Mouse (Mus musculus): ENCODE measurements around the gene Sac3d1. TPM values are rescaled to one million over a fixed set of nuclear protein-coding genes. Genes with fewer than 3 reads are reported as not detected.
A peak's percentile ranks its signal among the peaks of the same experiment; 100 is the strongest.

Gene Sac3d1
- polyA plus RNA-seq, 1 experiment, result 13.7 TPM

DNA sequence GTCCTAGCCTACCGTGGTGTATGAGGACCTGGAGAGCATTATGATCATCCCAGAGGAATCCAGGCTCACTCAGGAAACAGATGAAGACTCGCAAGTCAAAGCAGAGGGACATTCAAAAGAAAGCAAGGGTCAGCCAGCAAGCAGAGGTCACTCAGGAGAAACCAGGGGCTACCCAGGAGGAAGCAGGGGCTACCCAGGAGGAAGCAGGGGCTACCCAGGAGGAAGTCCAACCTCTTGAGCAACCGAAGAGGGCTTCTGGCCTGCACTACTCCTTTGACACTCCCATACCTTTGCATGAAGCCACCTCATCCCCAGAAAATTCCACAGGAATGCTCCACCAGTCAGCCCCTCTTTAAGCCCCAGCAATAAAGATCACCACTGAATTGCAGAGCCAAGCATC, 20.6 kb downstream of the Sac3d1 start:
- no peak for TF ChIP-seq POLR2A (IDR thresholded peaks at IDR 0.05; ENCODE audit: low read depth, low read length)
- TF ChIP-seq CTCF (IDR thresholded peaks at IDR 0.05; ENCODE audit: borderline replicate concordance, insufficient read depth, low read length), result no peak
- Histone ChIP-seq H3K27ac (ENCODE audit: insufficient read depth, low read length) (no peak overlapping the region), H3K4me1 (ENCODE audit: control insufficient read depth, insufficient read depth, low read length) (no peaks in the 10 kb centered on the region), H3K4me3 (ENCODE audit: insufficient read depth, low read length) (no peak overlapping the region)

DNA sequence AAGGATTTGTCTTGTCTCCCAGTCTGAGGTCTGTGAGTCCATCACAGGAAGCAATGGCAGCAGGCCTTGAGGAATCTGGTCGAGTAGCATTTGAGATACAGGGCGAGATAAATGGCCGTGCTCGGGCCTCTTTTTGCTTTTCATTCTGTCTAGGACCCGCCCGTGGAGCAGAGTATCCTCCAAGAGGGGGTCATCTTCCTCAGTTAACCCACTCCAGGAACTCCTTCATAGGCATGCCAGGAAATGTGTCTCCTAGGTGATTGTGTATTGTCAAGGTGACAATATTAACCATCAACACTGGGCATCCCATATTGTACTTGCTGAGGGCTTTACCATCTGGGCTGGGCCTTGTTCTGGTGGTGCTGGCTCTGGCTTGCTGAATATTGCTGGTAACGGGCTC, 24.3 kb downstream of the Sac3d1 start, which contains the start of gene AC131692.1:
TSS of gene AC131692.1 (plus strand) at position 301 of the 400 bp plus-strand sequence.
- H3K4me1 ChIP-seq (ENCODE audit: control insufficient read depth, insufficient read depth, low read length), result no peaks in the 10 kb centered on the region
- H3K27ac ChIP-seq (ENCODE audit: insufficient read depth, low read length), result no peak within 1 kb of the TSS
- TF ChIP-seq POLR2A (IDR thresholded peaks at IDR 0.05; ENCODE audit: low read depth, low read length) (no peak), CTCF (IDR thresholded peaks at IDR 0.05; ENCODE audit: borderline replicate concordance, insufficient read depth, low read length) (no peak)
- no peak within 1 kb of the TSS for H3K4me3 ChIP-seq (ENCODE audit: insufficient read depth, low read length)

DNA sequence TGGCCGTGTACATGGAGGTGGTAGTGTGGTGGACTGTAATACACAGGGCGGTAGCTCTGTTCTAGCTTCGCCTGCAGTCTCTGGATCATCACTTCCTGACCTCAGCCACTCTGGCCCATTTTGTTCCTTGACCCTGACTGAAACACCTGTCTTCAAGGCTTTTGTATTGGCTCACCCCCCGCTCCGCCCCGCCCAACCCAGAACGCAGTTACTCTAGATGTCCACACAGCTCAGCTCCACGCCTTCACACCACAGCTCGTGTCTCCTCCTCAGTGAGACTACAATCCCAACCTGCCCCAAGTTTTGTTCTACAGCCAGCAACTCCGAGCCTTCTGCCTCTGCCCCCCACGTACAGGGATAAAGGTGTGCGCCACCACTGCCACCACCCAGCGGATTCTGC, 29.6 kb downstream of the Sac3d1 start:
- Histone ChIP-seq H3K27ac (ENCODE audit: insufficient read depth, low read length) (no peak overlapping the region), H3K4me3 (ENCODE audit: insufficient read depth, low read length) (no peak overlapping the region), H3K4me1 (ENCODE audit: control insufficient read depth, insufficient read depth, low read length) (peaks cover 1% of the 10 kb centered on the region; the same call in 1 of the 2 replicates)
- TF ChIP-seq CTCF (IDR thresholded peaks at IDR 0.05; ENCODE audit: borderline replicate concordance, insufficient read depth, low read length) (no peak), POLR2A (IDR thresholded peaks at IDR 0.05; ENCODE audit: low read depth, low read length) (no peak)

DNA sequence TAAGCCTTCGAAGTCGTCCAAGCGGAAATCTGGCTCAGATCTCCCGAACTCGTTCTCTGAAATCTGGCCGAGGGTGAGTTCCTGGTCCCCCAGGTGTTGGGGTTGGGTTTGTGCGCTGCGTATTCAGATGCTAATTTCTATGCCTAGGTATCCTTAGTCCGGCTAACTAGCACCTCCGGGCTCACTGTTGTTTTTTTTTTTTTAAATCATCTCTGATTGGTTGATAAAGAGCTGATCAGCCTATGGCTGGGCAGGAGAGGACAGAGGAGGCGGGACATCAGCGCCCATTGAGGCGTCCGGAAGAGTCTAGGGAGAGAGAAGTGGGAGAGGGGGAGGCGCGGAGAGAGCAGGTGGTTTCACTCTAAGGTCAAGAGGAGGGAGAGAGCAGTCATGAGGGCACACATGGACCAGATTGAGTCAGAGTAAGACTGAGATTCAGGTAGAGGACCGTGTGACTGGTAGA, 33.0 kb downstream of the Sac3d1 start:
- Histone ChIP-seq H3K4me3 (ENCODE audit: insufficient read depth, low read length) (peak overlapping the region; percentile 87), H3K4me1 (ENCODE audit: control insufficient read depth, insufficient read depth, low read length) (peaks cover 4% of the 10 kb centered on the region; the same call in 1 of the 2 replicates), H3K27ac (ENCODE audit: insufficient read depth, low read length) (no peak overlapping the region)
- TF ChIP-seq POLR2A (IDR thresholded peaks at IDR 0.05; ENCODE audit: low read depth, low read length), result no peak
- no peak for TF ChIP-seq CTCF (IDR thresholded peaks at IDR 0.05; ENCODE audit: borderline replicate concordance, insufficient read depth, low read length)

DNA sequence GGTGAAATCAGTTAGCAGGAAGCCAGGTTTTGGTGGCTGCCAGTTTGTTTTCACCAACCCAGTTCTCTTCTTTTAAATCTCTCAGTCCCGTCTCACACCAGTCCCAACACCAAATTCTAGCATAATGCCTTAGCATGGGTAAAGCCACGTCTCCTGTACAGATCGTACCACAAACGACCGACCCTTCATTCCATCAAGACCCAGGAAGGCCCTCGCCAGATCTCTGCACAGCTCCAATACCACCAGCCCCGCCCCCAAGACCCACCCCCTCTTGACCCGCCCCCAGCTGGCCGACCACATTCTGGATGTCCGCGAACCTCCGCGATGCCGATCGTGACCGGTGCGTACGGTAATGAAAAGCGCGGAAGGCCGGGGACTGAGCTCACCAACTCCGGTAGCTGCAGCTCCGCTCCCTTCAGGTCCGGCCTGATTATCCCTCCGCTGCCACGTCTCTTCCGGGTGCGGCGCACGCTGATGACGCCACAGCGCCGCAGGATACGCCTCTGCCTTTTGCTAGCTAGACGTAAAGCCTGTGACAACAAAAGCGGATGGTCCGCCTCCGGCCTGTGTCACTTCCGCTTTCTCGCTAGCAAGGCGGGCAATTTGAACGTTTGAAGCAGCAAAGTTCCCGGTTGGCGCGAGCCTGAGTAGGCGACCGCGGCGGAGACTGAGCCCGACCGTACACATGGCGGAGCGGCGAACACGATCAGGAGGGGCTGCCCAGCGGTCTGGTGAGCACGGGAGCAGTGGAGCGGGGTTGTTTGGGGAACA, 33.8 kb downstream of the Sac3d1 start, which contains the start of the genes Zfpl1 and Cdca5:
TSS of gene Zfpl1 (minus strand) at position 479 of the 771 bp plus-strand sequence.
TSS of gene Cdca5 (plus strand) at position 506 of the 771 bp plus-strand sequence.
- H3K4me1 ChIP-seq (ENCODE audit: control insufficient read depth, insufficient read depth, low read length), result peaks cover 4% of the 10 kb centered on the region; the same call in 1 of the 2 replicates
- peak within 1 kb of the TSS; percentile 55; the same call in 1 of the 2 replicates for H3K27ac ChIP-seq (ENCODE audit: insufficient read depth, low read length)
- H3K4me3 ChIP-seq (ENCODE audit: insufficient read depth, low read length), result peak within 1 kb of the TSS; percentile 87
- TF ChIP-seq CTCF (IDR thresholded peaks at IDR 0.05; ENCODE audit: borderline replicate concordance, insufficient read depth, low read length), result no peak
- peak; percentile 61 for TF ChIP-seq POLR2A (IDR thresholded peaks at IDR 0.05; ENCODE audit: low read depth, low read length)

DNA sequence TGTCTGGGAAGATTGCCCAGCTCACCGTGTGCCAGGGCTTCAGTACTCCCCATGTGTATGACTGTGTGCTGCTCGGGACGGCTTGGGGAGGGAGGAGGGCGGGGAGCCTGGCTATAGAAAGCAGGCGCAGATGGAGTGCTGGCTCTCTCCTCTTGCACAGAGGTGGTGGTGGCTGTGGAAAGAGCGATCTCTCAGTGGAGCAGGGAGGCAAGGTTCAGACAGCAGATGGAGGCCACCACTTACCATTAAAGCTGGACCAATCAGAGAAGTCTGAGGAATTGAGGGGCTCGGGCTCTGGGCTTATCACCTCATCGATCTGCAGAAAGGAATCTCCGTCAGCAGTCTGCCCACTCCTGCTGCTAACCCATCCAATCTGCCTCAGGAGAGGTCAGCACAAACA, 36.3 kb downstream of the Sac3d1 start, which contains the start of gene Gm28374:
TSS of gene Gm28374 (minus strand) at position 101 of the 400 bp plus-strand sequence.
- Histone ChIP-seq H3K4me3 (ENCODE audit: insufficient read depth, low read length) (no peak within 1 kb of the TSS), H3K4me1 (ENCODE audit: control insufficient read depth, insufficient read depth, low read length) (peaks cover 4% of the 10 kb centered on the region; the same call in 1 of the 2 replicates), H3K27ac (ENCODE audit: insufficient read depth, low read length) (no peak within 1 kb of the TSS)
- TF ChIP-seq CTCF (IDR thresholded peaks at IDR 0.05; ENCODE audit: borderline replicate concordance, insufficient read depth, low read length) (no peak), POLR2A (IDR thresholded peaks at IDR 0.05; ENCODE audit: low read depth, low read length) (no peak)

DNA sequence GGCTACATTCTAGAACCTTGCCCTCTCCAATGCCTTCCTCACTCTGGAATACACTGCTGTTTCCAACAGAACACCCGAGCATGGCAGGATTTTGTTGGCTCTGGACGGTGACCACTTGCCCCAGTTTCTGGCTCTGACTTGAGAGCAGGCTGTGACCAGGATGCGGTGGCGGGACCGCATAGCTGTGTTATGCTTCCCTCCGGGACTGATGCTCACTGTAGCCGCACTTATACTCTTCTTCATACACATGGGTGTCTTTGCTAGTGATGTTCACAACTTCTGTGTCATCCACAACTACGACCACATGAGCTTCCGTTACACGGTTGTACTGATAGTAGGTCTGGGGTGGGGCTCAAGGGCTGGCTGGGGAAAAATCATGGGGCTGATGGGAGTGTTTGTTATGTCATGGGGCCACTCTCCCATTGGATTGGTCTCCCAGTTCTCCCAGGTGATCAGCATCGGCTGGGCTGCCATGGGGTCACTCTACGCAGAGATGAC, 38.4 kb downstream of the Sac3d1 start, which contains the start of gene Tmem262:
TSS of gene Tmem262 (plus strand) at position 51 of the 498 bp plus-strand sequence.
- H3K27ac ChIP-seq (ENCODE audit: insufficient read depth, low read length), result no peak within 1 kb of the TSS
- H3K4me1 ChIP-seq (ENCODE audit: control insufficient read depth, insufficient read depth, low read length), result peaks cover 4% of the 10 kb centered on the region; the same call in 1 of the 2 replicates
- TF ChIP-seq POLR2A (IDR thresholded peaks at IDR 0.05; ENCODE audit: low read depth, low read length) (no peak), CTCF (IDR thresholded peaks at IDR 0.05; ENCODE audit: borderline replicate concordance, insufficient read depth, low read length) (no peak)
- no peak within 1 kb of the TSS for H3K4me3 ChIP-seq (ENCODE audit: insufficient read depth, low read length)

DNA sequence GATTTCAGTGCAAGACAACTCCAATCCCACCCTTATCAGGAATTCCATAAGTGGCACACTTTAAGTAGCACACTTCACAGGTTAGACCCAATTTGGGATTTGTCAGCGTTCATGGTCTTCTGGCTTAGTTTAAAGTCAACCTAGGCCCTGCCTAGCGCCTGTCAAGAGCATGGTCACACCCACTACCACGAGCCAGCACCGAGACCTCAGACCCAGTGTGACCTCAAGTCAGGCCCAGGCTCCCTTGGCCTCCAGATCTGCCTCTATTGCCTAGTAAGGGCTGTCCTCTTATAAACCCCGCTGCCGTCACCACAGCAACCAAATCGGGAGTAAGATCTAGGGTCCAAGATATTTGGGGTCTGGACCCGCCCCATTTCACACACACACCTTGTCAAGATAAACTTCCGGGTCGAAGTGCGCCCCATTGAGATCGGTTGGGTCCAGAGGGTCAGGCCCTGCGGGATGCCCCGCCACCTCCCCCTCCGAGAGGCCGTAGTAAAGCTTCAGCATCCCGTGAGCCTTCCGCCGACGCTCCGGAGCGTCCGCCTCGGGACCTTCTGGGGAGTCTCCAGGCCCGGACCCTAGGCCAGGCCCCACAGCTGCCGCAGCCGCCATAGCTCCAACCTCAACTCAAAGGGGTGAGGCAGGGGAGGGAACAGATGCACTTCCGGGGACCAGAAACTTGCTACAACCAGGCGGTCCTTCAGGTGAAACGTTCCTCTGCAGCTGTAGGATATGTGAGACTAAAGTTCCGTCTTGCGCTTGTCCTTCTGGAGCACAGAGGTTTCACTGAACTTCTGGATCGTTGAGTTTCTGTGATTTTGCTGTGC, 41.7 kb downstream of the Sac3d1 start, which contains the start of gene Vps51:
TSS of gene Vps51 (minus strand) at position 668 of the 830 bp plus-strand sequence.
- TF ChIP-seq CTCF (IDR thresholded peaks at IDR 0.05; ENCODE audit: borderline replicate concordance, insufficient read depth, low read length) (no peak), POLR2A (IDR thresholded peaks at IDR 0.05; ENCODE audit: low read depth, low read length) (peak; percentile 50)
- Histone ChIP-seq H3K4me1 (ENCODE audit: control insufficient read depth, insufficient read depth, low read length) (no peaks in the 10 kb centered on the region), H3K4me3 (ENCODE audit: insufficient read depth, low read length) (peak within 1 kb of the TSS; percentile 64), H3K27ac (ENCODE audit: insufficient read depth, low read length) (peak within 1 kb of the TSS; percentile 62; the same call in 1 of the 2 replicates)

DNA sequence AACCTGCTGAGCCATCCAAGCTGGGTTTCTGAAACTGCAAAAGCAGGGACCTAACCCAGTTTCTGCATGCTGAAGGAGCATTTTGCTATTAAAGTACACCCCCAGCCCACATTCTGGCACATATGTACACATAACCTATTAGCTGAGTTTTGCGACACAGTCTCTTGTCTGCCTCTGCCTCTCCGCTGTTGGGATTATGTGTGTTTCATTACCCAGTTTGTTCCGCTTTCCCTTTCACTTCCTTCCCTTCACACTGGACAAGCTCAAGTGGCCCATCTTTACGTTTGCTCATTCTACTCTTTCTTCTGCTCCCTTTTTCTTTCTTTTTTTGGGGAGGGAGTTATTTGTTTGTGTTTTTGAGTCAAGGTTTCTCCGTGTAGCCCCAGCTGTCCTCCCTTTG, 44.6 kb downstream of the Sac3d1 start:
- Histone ChIP-seq H3K27ac (ENCODE audit: insufficient read depth, low read length) (no peak overlapping the region), H3K4me3 (ENCODE audit: insufficient read depth, low read length) (no peak overlapping the region), H3K4me1 (ENCODE audit: control insufficient read depth, insufficient read depth, low read length) (no peaks in the 10 kb centered on the region)
- no peak for TF ChIP-seq POLR2A (IDR thresholded peaks at IDR 0.05; ENCODE audit: low read depth, low read length)
- TF ChIP-seq CTCF (IDR thresholded peaks at IDR 0.05; ENCODE audit: borderline replicate concordance, insufficient read depth, low read length), result no peak

All from embryonic fibroblast, embryonic 13.5 days (primary cell).